Mouse (Mus musculus) small intestine, adult 2 months (tissue): ENCODE results near the gene Fzd4. TPM values are rescaled to one million over a fixed set of nuclear protein-coding genes. Genes with fewer than 3 reads are reported as not detected.

Experiments
- H3K27ac ChIP-seq: fragments of 200-500 bp; 2 replicates; pipeline ENCODE4 v1.5.1; 2012; ENCODE audit warnings: low read depth, low read length, control low read depth, inconsistent platforms; ENCODE audit not compliant: insufficient read depth
- H3K27me3 ChIP-seq: fragments of 200-500 bp; 2 replicates; pipeline ENCODE4 v1.6.1; 2012; ENCODE audit warnings: mild to moderate bottlenecking, moderate library complexity, low read length, inconsistent platforms; ENCODE audit not compliant: control insufficient read depth, insufficient read depth
- H3K36me3 ChIP-seq: fragments of 200-500 bp; 2 replicates; pipeline ENCODE4 v1.6.1; 2012; ENCODE audit warnings: mild to moderate bottlenecking, low read length, control low read depth, inconsistent platforms; ENCODE audit not compliant: control insufficient read depth, insufficient read depth
- H3K4me1 ChIP-seq: fragments of 200-500 bp; 2 replicates; pipeline ENCODE4 v1.6.1; 2012; ENCODE audit warnings: low read length, inconsistent platforms, mixed read lengths; ENCODE audit not compliant: control insufficient read depth, insufficient read depth, insufficient read length
- H3K4me3 ChIP-seq: fragments of 200-500 bp; 2 replicates; pipeline ENCODE4 v1.5.1; 2012; ENCODE audit warnings: low read depth, mild to moderate bottlenecking, control low read depth, inconsistent platforms, low read length, moderate library complexity
- CTCF ChIP-seq: fragments of 200-500 bp; IDR thresholded peaks from 2 replicates; pipeline ENCODE4 v1.5.1; 2012; ENCODE audit warnings: low read depth, mild to moderate bottlenecking, control low read depth, inconsistent platforms, low read length, moderate library complexity, mixed read lengths; ENCODE audit not compliant: insufficient replicate concordance, insufficient read length; ENCODE audit errors: extremely low read depth
- POLR2A ChIP-seq: fragments of 200-500 bp; IDR thresholded peaks from 2 replicates; pipeline ENCODE4 v1.6.1; 2012; ENCODE audit warnings: low read depth, mild to moderate bottlenecking, control low read depth, inconsistent platforms, low read length, moderate library complexity
- WGBS: fragments of 180-500 bp; shearing (Covaris S2); methylation state at CpG from one replicate; pipeline ENCODE4 v1.1.7; 2018; 5-methylcytosine and 5-hydroxymethylcytosine counted together
- polyA plus RNA-seq: library from polyadenylated mRNA; depleted of rRNA; stranded (reverse); fragments of >200 nt; gene quantifications from 2 replicates; pipeline ENCODE4 v1.2.3, GENCODE M21; 2012

Gene Fzd4
- polyA plus RNA-seq, 1 experiment, result 2.5 TPM

DNA sequence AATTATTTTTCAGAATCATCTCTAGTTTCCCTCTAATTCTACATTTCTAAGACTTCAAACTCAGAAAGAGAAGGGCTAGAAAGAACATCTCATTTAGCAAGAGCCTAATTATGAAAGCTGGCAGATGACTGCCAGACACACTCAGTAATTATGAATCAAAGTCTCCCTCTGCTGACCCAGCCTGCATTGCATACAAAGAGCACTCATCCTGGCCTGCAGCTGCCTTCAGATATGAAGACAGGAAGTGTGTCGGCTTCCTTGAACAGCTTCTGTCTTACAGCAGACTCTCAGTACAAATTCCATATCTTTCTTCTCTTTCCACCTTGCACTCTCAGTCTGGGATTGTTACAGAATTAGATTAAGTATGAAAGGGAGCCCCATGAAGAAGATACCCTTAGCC is 33.2 kb upstream of the Fzd4 start:
- Histone ChIP-seq H3K4me1 (no peaks in the 10 kb centered on the region), H3K4me3 (no peak overlapping the region), H3K36me3 (no peaks in the 10 kb centered on the region), H3K27me3 (no peaks in the 10 kb centered on the region), H3K27ac (no peak overlapping the region)
- TF ChIP-seq CTCF, result peak; percentile 51; the same call in 1 of the 2 replicates
- TF ChIP-seq POLR2A, result no peak
- 4% methylated on average over 1 of the region's 1 CpGs for WGBS

DNA sequence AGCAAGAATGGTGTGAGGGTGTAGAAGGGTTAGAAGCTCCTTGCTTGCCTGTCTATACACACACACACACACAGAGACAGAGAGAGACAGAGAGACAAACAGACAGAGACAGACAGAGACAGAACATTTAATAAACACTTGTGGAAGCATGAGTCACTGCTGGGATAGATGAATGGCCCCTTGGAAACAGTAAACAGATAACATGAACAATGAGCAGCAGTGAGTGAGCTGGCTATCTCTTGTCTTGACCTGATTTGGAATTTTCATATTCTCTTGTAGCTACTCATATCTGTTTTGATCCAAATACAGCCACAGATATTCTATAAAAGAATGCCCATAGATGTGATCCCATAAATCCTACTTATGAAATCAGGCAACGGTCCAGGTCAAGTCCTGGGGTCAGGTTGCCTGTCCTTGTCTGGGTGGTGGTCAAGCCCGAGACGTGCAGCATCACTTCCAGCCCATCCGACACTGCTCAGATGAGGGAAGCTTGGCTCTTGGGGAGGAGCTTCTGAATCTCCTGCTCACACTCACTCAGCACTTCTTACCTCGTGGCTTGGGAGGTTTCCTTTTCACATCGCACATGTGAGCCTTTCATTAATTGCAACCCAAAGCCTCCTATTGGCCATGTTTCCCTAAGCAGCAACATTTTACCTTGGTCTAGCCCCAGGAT is 32.4 kb upstream of the Fzd4 start:
- no peaks in the 10 kb centered on the region for H3K27me3 ChIP-seq
- 69% methylated on average over 6 of the region's 6 CpGs for WGBS
- H3K4me3 ChIP-seq, result no peak overlapping the region
- no peak for TF ChIP-seq CTCF
- no peak for TF ChIP-seq POLR2A
- H3K4me1 ChIP-seq, result no peaks in the 10 kb centered on the region
- no peaks in the 10 kb centered on the region for H3K36me3 ChIP-seq
- no peak overlapping the region for H3K27ac ChIP-seq

DNA sequence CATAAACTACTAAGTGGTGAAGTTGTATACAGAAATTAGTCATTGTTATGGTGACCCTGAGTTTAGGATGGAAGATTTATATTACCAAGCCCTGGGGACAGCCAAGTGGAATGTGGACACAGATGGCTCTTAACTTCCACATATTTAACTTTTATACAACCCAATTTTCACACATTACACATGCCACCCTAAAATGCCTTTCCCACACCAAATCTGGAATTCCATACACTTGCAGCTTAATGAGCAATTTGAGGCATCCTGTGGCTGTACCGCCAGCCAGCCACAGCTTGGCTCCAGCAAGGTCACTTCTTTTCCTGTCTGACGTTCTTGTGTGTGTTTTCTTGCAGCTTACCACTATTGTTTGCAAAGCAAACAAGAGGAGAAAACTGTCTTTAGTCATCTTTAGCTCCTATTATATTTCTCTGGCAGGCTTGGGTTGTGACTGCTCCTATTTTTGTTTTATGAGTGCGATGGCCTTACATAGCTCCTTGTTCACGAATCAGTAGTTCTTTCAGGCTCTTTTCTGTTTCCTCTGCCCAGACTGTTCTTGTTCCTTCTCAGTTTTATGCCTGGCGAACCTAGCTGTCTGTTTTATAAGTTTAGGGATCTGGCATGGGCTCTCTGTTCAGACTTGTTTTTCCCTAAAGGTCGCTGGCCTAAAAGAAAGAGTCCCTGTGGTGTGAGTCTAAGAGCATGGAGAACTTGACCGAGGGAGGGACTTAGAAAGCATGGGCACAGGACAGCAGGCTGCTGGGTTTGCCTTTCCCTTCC is 23.0 kb upstream of the Fzd4 start:
- Histone ChIP-seq H3K36me3 (no peaks in the 10 kb centered on the region), H3K4me1 (no peaks in the 10 kb centered on the region), H3K27me3 (no peaks in the 10 kb centered on the region), H3K27ac (no peak overlapping the region), H3K4me3 (no peak overlapping the region)
- WGBS, result 48% methylated on average over 7 of the region's 7 CpGs
- TF ChIP-seq CTCF, result no peak
- no peak for TF ChIP-seq POLR2A

DNA sequence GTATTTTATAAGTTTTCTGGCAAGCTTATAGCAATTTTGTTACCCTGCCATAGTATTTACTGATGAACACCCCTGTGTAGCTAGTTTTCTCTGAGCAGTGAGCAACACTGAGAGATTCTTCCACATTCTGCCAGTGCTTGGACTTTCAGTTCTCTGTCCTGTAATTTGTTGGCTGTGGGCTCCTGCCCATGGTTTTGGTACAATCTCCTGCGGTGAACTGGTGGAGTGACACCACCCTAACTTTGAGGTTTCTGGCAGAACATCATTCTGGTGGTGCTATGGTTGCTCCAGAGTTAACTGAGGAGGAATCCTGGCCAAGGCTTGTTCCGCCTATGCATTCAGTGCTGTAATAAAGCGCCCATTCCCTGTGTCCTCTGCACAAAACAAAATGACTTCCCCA is 21.3 kb upstream of the Fzd4 start:
- WGBS, result 91% methylated on average over 3 of the region's 3 CpGs
- Histone ChIP-seq H3K4me1 (no peaks in the 10 kb centered on the region), H3K36me3 (no peaks in the 10 kb centered on the region), H3K27ac (no peak overlapping the region), H3K4me3 (no peak overlapping the region), H3K27me3 (no peaks in the 10 kb centered on the region)
- TF ChIP-seq CTCF (no peak), POLR2A (no peak)

DNA sequence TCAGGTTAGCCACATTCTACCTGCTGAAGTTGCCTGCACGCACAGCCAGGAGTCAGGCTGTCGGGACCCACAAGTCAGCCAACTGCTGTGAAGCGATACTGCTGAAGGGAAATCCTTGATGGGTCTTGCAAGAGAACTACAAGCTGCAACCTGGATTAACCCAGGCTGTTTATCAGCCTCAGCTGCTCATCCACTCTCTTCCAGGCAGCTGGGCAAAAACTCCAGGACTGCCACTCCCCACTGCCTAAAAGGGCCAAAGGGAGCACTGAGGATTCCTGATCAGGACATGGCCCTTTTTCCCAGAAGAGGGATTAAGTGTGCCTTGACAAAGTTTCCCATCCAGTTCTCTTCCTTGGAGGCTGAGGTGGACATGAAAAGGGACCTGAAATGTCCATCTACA is 15.2 kb upstream of the Fzd4 start:
- H3K4me3 ChIP-seq, result no peak overlapping the region
- 78% methylated on average over 3 of the region's 3 CpGs for WGBS
- no peaks in the 10 kb centered on the region for H3K4me1 ChIP-seq
- TF ChIP-seq CTCF (no peak), POLR2A (no peak)
- no peaks in the 10 kb centered on the region for H3K36me3 ChIP-seq
- no peak overlapping the region for H3K27ac ChIP-seq
- H3K27me3 ChIP-seq, result no peaks in the 10 kb centered on the region

DNA sequence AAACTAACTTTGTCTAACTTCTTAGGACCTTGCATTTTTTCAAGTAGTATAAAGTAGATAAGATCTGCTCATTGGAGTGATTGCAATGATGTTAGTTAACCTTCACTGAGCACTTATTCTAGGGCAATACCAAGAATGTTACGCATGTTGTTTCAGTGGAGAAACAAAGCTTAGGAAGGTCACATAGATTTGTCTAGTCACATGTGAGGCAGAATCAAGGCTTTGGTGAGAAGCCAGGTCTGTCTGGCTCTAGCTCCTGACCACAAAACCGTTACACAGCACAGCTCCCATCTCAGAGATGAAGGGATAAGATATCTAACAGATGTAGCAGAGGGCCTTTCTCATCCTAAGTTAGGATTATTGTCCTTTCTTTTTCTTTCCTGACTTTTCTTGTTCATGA is 13.5 kb upstream of the Fzd4 start:
- H3K27ac ChIP-seq, result no peak overlapping the region
- WGBS, result 63% methylated on average over 2 of the region's 2 CpGs
- no peak overlapping the region for H3K4me3 ChIP-seq
- no peaks in the 10 kb centered on the region for H3K27me3 ChIP-seq
- no peaks in the 10 kb centered on the region for H3K4me1 ChIP-seq
- TF ChIP-seq POLR2A (no peak), CTCF (no peak)
- H3K36me3 ChIP-seq, result no peaks in the 10 kb centered on the region

DNA sequence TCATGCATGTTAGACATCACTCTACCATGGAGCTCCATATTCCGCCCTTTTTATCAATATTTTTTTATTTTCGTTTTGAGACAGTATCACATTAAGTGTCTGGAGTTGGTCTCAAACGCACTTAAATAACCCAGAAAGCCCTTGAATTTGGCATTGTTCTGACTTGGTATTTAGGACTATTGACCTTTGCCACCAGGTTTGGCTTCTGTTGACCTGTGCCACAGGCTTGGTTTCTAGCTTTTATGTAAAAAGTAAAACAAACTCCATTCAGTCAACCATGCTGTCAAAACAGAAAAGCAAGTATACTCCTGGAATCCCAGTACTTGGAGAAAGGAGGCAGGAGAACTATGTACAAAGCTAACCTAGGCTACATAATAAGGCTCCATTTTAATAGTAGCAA is 12.9 kb upstream of the Fzd4 start:
- no peak overlapping the region for H3K27ac ChIP-seq
- 75% methylated on average over 3 of the region's 3 CpGs for WGBS

More for the DNA sequence above, 12.9 kb upstream of the Fzd4 start:
- Histone ChIP-seq H3K4me3 (no peak overlapping the region), H3K27me3 (no peaks in the 10 kb centered on the region), H3K4me1 (no peaks in the 10 kb centered on the region), H3K36me3 (no peaks in the 10 kb centered on the region)
- TF ChIP-seq CTCF (no peak), POLR2A (no peak)
